Mouse (Mus musculus) CD4-positive, CD25-positive, alpha-beta regulatory T cell, adult 2 months (primary cell): ENCODE results near the gene Trim8.
A peak's percentile ranks its signal among the peaks of the same experiment; 100 is the strongest.

Source experiments
- DNase-seq: peaks from one replicate; pipeline ENCODE4 v3.0.0-alpha.2; 2012; ENCODE audit warnings: low read depth, low spot score

Gene Trim8

DNA sequence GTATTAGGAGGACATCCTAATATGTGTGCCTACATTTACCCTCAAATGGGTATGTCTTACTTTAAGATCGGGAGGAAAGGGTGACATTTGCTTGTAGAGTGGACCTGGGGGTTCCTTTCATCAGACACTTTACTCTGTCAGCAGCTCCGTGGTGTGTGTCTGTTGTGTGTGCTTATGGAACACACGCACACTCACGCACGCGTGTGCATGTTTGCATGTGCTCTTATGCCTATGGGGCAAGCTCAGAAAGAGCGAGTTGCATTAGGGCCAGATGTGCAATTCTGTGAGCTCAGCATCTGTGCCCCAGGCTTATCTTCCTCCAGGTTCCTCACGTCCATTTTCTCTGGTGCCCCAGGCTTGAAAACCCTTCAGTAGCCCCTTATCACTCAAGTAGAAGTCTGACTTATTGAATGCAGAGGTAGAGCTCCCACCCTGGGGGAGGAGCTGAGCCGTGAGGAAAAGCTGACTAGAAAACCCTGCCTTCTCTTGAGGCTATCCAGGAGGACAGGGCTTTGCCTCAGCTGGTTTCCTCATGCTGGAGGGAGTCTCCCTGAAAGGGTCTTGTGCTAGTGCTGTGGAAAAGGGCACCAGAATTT lies 3.4 kb downstream of the Trim8 start:
- no peak for DNase-seq

DNA sequence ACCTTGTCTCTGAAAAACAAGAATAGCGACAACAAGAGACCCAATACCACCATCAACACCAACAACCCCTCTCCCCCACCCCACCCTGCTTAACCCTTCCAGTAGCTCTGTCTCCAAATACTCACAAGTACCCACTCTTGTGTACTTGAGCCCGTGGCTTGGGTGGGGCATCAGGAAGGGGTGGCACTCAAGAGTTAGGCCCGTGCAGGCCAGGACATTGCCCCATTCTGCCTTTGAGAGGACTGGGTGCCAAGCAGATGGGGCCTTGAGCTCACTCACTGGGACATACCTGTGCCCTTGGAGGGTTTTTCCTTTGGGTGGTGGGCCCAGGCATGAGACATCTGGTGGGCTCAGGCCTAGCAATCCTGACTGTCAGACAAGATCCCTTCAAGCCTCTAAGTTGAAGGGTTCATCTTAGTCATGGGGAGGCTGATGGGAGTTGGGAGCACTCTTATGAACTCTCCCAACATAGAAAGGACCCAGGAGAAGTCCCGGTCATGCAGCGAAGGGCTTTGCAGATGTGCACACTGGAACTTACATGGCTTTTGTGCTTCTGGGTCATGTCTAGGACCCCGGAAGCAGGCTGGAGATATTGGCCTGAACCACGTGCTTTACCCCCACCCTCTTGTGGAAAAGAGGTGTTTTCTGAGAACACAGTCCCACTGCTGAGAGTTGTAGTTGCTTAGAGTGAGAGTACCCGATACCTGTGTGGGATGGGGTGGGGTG lies 4.3 kb downstream of the Trim8 start:
- no peak for DNase-seq

DNA sequence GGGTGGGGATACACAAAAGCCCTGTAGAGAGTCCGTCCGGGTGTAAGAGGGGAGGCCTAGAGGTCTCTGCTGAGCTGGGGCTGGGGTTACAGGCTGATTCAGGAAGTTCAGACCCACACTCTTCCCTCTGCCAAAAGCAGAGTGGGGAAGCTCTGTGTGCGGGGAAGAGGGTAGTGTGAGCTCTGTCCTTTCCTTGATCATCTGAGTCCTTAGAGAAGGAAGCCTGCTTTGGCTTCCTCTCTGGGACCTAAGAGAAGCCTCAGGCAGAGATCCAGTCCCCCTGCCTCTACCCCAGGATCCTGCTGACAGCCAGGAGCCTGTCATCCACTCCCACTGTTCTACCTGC lies 4.8 kb downstream of the Trim8 start:
- DNase-seq = no peak

DNA sequence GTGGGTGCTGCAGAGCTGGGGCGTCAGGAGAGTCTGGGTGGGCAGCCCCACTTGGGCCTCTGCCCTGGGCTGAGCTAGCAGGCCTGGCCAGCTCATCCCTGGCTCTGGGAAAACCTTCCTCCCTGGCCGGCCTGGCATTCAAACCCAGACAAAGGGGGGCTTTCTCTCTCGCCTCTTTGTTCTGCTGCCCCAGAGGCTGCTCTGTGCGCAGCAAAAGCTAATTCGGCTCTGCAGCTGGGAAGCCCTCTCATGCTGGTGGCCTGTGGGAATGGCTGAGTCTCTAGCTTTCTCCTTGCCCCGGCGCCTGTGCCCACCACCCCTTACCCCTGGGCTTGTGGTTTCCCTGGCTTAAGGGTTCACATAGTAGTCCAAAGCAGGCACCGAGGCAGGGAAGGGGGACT lies 5.7 kb downstream of the Trim8 start:
- no peak for DNase-seq

DNA sequence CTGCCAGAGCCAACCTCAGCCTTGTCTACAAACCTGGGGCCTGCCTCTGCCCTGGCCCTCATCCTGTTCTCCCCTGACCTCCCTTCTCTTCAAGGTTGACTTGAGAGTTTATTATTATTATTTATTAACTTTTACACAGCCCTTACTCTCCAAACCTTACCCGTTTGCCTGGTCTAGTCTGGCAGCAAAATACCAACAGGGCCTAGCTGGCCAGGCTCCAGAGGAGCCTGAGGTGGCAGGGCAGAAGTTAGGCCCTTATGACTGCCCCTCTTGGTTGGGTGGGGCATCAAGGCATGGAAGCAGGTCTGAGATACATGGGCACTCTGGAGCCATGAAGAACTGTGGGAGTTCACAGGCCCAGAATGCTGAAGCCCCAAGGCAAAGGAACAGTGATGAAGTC lies 6.3 kb downstream of the Trim8 start:
- DNase-seq = no peak

DNA sequence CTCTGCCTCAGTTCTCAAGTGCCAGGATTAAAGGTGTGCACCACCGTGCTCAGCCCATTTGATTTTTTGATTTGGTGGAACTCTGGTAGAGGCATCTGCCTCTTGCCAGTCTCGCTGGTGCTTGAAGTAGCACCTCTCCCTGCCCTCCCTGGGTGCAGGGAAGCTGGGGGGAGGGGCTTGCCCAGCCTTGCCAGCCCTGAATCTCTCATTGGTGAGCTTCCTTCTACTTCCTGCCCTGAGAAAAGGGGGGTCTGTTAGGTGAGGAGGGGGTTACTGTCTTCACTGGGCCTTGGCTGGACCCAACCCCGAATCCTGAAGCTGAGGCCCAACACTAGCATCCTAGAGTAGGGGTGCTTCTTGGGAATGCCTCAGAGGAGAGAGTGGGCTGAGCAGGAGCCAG lies 7.2 kb downstream of the Trim8 start:
- DNase-seq = no peak

DNA sequence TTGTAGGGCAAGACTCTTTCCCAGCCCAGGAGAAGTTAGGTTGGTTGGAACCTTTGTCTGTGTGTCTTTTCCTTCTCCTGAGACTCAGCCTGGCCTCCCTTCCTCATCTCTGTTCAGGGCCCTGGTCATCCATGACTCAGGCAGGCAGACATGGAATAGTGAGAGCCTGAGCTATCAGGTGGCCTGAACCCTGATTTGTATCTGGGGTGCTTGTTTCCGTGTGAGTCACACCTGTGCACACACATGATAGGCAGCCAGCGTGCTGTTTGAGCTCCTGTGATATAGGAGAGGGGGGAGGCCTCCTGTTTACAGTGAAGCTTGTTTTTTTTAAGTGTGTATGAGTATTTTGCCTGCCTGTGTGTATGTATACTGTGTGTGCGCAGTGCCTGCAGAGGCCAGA lies 7.7 kb downstream of the Trim8 start:
- peak; percentile 44 for DNase-seq

DNA sequence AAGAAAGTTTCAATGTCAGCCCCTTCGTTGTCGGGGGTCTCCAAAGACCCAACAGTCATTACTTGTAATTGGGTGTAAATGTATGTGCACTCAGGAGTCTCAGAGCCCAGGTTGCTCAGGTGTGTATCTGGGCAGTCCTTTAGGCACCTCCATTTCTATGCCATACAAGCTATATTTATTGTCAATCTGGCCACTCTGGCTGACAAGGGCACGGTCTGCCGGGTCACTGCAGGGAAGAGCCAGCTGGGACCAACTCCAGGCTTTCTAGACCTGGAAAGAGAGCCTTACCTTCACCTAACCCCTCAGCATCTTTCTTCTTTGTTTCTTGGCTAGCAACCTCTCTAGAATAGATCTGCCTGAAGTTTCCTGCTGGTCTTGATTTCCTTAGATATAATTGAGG lies 8.2 kb downstream of the Trim8 start:
- DNase-seq = no peak

DNA sequence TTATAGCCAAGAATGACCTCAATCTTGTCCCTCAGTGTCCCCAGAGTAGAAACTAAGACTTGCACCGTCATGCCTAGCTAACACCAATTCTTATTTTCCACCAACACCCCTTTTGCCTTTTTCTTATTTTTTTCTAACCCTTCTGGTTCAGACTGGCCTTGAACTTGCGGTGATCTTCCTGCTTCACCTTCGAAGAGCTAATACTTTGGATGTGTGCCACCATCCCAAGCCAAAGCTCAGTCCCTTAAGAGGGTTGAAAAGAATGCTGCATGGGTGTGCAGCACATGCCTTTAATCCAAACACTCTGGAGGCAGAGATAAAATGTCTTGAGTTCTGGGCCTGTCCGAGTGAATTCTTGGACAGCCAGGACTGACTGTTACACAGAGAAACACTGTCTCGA lies 8.9 kb downstream of the Trim8 start:
- no peak for DNase-seq

DNA sequence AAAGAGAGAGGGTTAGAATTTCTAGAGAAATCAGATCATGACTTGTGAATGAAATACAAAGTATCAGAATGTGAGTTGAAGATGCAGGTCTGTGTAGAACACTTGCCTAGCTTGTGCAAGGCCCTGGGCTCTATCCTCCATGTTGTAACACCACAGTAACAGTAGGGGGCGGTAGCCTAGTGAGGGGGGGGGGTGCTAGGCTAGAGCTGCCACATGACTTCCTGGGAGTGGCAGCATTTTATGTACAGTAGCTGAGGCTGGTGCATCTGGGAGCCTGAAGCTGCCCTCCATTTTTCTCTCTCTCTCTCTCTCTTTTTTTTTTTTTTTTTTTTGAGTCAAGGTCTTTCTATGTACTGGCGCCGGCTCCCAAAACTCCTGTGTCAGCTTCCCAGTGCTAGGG lies 9.3 kb downstream of the Trim8 start:
- DNase-seq = peak; percentile 82

DNA sequence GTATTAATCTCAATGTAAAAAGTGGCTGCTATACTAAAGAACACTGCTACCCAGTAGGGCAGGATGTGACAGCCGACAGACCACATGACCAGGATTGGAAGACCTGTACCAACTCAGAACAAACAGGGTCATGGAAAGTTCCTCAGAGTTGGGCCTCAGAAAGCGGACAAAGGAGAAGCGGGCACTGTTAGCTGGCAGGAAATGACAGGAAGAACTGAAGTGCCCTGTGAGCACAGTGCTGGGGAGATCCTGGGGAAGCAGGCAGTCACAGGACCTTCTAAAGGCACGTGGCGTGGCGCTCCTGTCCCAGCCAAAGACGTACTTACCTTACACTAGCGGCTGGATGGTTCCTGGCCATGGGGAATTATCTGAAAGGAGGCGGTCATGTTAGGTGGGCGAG lies 9.8 kb downstream of the Trim8 start:
- peak; percentile 75 for DNase-seq

DNA sequence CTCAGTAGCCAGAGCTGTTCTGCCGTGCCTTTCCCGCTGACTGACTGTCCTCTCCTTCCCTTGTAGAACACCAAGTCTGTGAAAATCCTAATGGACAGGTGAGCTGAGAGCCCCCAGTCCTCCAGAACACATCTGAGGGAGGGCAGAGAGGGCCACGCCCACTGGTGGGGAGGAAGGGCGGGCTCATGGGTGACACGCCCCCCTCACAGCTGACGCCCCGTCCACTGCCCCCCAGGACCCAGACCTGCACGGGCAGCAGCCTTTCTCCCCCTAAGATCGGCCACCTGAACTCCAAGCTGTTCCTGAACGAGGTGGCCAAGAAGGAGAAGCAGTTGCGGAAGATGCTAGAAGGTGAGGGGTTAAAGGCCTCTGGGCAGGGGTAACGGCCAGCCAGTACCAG lies 12.9 kb downstream of the Trim8 start:
- no peak for DNase-seq

DNA sequence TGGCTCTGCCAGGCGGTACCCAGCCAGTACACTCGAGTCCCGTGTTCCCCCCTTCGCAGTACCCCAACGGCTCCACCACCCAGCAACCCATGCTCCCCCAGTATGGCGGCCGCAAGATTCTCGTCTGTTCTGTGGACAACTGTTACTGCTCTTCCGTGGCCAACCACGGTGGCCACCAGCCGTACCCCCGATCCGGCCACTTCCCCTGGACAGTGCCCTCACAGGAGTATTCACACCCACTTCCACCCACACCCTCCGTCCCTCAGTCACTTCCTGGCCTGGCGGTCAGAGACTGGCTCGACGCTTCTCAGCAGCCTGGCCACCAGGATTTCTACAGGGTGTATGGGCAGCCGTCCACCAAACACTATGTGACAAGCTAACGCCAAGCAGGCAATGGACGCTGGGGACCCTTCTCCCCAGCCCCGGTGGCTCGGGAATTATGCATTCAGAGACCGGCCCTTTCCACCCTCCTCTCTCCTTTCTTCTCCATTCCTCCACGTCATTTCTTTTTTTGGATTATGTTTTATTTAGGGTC lies 13.9 kb downstream of the Trim8 start:
- no peak for DNase-seq

DNA sequence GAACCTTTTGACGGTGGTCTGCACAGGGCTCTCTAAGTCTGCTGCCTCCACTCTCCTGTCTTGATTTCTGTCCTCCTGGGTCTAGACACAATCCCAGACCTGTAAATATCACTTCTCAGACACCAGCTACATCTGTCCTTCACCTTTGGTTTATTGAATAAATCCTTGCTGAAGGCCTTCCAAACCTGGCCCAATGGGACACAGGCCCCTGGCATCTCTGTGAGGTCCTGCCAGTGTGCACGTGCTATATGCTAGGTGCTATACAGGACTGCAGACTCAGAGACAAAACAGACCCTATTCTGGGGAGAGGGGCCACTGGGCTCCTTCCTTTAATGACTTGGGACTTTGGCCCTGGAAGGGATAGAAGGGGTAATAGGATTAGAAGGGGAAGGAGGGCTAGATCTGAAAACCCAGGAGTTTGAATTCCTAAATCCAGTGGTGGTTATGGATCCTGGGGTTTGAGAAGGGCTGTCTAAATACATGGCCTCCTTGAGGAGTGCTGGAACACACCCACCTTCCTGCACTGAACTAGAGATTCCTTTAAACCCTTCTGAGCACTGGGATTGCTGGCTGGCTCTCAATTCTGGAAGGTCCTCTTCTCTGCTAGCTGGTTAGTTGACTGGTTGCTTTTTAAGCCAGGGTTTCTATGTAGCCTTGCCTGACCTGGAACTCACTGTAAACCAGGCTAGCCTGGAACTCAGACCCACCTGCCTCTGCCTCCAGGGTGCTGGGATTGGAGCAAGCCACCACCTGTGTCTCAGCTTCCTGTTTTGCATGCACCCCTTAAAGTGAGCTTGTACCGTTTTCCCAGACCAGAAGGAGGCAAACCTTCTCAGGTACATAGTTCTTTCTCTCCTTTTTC lies 15.4 kb downstream of the Trim8 start:
- no peak for DNase-seq

DNA sequence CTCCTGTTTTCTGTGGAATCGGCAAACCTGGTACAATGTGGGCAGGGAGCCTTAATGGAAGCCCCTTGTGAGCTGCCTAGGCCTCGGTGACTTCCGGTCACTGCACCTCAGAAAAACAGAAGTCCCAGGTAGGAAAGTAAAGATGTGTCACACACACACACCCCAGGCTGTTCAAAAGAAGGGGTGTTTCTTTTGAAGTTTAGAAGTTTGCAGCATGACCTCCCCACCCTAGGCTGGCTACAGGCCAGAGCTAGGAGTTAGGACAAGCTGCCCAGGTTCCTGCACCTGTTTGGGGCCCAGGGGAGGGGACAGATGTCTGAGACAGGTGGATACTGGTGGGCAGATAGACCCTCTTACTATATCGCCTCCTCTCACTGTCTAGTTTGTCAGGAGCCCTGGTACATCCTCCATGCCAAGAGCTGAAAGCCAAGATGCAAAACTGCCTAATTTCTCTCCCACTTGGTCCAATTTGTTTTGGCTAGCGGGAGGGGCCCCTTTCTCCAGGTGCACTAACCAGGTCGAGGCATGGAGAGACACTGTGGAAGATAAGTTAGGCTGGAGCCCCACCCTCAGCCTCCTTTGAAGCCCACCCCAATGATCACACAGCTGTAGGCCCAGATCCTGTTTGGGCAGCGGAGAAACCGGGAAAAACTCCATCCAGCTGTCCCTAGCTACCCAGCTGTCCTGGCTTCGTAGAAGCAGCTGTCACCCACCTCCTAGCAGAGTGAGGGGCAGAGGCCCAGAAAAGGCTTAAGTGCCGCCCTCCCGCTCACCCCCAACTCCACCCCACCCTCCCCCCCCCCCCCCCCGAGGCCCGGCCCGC lies 16.2 kb downstream of the Trim8 start:
- DNase-seq = no peak

DNA sequence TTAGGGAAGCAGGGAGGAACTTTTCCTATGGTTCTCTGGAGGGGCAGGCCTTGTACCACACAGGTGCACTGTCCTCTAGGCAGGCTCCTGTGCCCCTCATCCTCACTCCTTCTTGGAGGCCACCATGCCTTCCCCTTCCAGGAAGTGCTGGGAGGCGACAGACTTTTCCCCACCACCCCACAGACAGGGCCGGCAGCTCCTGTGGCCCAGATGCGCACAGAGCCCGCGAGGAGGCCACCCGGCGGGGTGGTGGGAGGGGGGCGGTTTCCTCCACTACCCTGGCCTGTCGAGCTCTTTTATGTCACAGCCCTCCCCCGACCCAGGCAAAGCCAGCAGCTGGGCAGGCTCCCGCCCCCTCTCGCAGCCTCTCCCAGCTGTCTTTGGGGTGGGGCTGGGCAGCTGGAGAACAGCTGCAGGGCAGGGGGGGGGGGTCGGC lies 16.9 kb downstream of the Trim8 start:
- peak; percentile 67 for DNase-seq

DNA sequence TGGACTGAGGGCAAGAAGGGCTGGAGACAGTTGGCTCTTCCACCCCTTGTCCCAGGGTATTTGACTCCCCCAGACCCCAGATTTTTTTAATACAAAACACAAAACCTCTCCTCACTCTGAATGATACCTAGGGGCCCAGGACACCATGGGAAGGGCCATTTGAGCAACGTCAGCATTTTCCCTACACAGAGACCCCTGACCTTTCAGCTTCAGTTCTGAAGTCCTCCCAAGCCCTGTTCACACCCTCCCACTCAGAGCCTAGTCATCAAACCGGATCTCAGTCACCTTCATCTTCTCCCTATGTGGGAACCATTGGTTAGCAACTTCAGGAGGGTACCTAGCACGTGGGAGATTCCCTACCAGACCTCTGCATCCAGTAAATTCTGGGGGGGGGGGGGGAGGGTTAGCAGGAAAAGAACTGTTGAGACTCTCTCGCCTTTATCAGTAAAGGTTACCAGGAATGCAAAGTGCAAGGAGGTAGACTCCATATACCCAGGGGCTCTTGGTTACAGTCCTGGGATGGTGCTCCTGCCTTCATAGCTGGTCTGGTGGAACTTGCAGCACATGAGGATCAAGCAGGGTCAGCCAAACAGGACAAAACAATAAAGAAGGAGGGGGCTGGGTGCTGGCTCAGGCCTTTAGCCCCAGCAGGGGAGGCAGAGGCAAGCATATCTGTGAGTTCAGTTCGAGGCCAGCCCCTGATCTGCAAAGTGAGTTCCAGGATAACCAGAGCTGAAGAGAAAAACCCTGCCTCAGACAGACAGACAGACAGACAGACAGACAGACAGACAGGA lies 17.5 kb downstream of the Trim8 start:
- no peak for DNase-seq

DNA sequence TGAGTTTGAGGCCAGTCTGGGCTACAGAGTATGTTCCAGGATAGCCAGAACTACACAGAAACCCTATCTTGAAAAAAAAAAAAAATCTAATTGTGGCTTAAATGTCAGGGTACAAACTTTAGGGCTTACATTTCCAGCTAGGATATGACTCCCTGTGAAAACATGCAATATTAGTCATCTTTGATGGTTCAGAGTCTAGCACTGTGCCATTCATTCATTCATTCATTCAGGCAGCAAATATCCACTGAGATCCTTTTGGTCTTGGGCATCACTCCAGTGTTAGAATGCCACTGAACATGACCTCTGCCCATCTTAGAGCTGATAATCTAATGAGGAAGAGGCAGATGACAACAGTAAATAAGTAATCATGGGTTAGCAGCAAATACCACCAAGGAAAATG lies 20.2 kb downstream of the Trim8 start:
- no peak for DNase-seq

DNA sequence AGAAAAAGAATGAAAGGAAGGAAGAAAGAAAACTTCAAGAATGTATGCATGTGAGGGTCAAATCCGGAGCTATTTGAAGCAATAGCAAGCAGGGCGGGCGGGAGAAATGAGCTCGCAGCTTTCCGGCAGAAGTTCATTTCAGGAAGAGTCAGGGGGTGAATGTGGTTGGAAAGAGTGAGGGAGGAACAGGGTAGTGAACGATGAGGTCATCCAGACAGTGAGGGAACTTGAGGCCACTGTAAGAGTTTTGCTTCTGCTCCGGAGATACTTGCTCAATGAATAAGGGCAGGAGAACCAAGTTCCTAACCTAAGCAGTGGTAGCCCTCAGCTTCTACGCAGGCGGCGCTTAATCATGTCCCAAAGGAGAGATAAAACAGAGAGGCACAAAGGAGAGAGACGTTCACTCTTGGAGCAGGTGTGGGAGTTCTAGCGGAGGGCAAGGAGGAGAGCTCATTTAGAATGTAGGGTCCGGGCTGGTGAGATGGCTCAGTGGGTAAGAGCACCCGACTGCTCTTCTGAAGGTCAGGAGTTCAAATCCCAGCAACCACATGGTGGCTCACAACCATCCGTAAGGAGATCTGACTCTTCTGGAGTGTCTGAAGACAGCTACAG lies 21.0 kb downstream of the Trim8 start:
- DNase-seq = peak; percentile 49

DNA sequence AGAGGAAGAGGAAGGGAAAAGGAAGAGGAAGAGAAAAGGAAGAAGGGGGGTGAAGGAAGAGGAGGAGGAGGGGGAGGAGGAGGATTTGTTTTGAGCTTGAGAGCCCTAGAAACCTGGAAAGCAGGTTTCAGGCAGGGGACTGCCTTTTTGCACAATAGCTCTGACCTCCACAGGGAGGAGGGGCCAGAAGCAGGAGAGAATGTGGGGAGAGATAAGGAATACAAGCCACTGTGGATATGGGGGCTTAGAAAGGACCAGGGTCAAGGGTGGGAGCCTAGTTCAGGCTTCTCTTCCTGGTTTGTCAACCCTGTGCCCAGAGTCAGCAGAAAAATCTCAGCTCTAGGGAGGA lies 21.6 kb downstream of the Trim8 start:
- no peak for DNase-seq
